Mouse (Mus musculus) embryonic facial prominence, embryonic 15.5 days (tissue): ENCODE measurements around the gene Ap5m1. TPM values are rescaled to one million over a fixed set of nuclear protein-coding genes. Genes with fewer than 3 reads are reported as not detected.
"Not testable (repeated sequence)": the region's sequence is repeated elsewhere in the genome, so short reads cannot be mapped to it uniquely, and the experiment has no call there.

Experiments used
- ATAC-seq: fragments of 200-750 bp; cut with Nextera tagmentation; 2 replicates; pipeline ENCODE4 v1.8.0; 2017; ENCODE audit warnings: low read depth, moderate TSS enrichment; ENCODE audit not compliant: insufficient number of reproducible peaks, low FRiP score, low TSS enrichment
- H3K27ac ChIP-seq: fragments of 300-500 bp; sonication (generic); replicated peaks from 2 replicates; pipeline ENCODE4 v1.5.1; 2015; ENCODE audit warnings: mild to moderate bottlenecking, inconsistent platforms
- H3K27me3 ChIP-seq: fragments of 300-500 bp; sonication (generic); 2 replicates; pipeline ENCODE4 v1.6.1; 2015; ENCODE audit warnings: inconsistent platforms
- H3K36me3 ChIP-seq: fragments of 300-500 bp; sonication (generic); 2 replicates; pipeline ENCODE4 v1.6.1; 2015; ENCODE audit warnings: mild to moderate bottlenecking, inconsistent platforms
- H3K4me1 ChIP-seq: fragments of 300-500 bp; sonication (generic); 2 replicates; pipeline ENCODE4 v1.6.1; 2015; ENCODE audit warnings: inconsistent platforms
- H3K4me2 ChIP-seq: fragments of 300-500 bp; sonication (generic); replicated peaks from 2 replicates; pipeline ENCODE4 v1.6.1; 2015; ENCODE audit warnings: mild to moderate bottlenecking, inconsistent platforms
- H3K4me3 ChIP-seq: fragments of 300-500 bp; sonication (generic); replicated peaks from 2 replicates; pipeline ENCODE4 v1.5.1; 2015; ENCODE audit warnings: mild to moderate bottlenecking, inconsistent platforms
- H3K9ac ChIP-seq: fragments of 300-500 bp; sonication (generic); 2 replicates; pipeline ENCODE4 v1.6.1; 2015; ENCODE audit warnings: inconsistent platforms
- H3K9me3 ChIP-seq: fragments of 300-500 bp; sonication (generic); replicated peaks from 2 replicates; pipeline ENCODE4 v1.6.1; 2016; ENCODE audit warnings: inconsistent platforms
- WGBS: fragments of 180-500 bp; shearing (Covaris S2); methylation state at CpG from one replicate; pipeline ENCODE4 v1.1.7; 2015; 5-methylcytosine and 5-hydroxymethylcytosine counted together
- polyA plus RNA-seq: library from polyadenylated mRNA; unstranded; fragments of >200 nt; fragmentation: Nextera tagmentation; extraction: Ambion mirVana; gene quantifications from 2 replicates; pipeline ENCODE4 v1.2.1, GENCODE M21; 2015

The Ap5m1 gene
- polyA plus RNA-seq, 1 experiment from 2014 or later, result 23.3 TPM

DNA sequence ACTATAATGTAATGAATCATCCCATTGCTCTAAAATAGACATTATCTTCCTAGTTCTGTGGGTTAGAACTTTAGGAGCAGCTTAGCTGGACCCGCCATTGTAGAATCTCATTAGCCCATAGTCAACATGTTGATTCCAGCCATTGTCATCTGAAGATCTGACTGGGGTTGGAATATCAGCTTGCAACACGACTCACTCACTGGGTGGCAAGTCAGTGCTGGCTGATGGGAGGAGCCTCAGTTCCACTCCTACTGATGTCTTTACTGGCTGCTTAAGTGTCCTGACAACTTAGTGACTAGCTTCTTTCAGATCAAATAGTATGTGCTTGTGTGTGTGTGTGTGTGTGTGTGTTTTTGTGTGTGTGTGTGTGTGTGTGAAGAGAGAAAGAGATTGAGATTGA lies 8.5 kb downstream of the Ap5m1 start:
- no peak for ATAC-seq
- WGBS, result 67% methylated on average over 2 of the region's 2 CpGs
- H3K36me3 ChIP-seq, result peaks cover 17% of the 10 kb centered on the region; the same call in 1 of the 2 replicates
- no peak overlapping the region for H3K9ac ChIP-seq
- no peaks in the 10 kb centered on the region for H3K9me3 ChIP-seq
- H3K4me3 ChIP-seq, result no peak overlapping the region
- no peak overlapping the region for H3K4me2 ChIP-seq
- no peaks in the 10 kb centered on the region for H3K4me1 ChIP-seq
- no peak overlapping the region for H3K27ac ChIP-seq
- no peaks in the 10 kb centered on the region for H3K27me3 ChIP-seq

DNA sequence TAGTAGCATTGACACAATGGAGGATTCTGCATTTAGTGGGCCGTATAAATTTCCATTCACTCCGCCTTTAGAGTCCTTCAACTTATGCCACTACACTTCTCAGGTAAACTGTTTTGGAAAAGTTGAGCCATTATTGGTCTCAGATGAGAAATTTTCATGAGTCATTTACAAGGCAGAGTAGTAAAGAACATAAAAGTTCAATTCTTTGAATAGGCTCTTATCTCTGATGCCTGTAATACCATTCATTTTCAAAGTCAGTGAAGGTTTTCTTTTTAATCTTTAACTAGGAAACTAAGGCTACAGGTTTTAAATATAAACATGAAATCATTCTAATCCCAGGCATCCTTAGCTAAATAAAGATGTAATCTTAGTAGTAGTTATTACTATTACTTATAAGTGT lies 12.9 kb downstream of the Ap5m1 start:
- H3K4me1 ChIP-seq, result no peaks in the 10 kb centered on the region
- H3K4me2 ChIP-seq, result no peak overlapping the region
- no peak for ATAC-seq
- no peak overlapping the region for H3K4me3 ChIP-seq
- no peaks in the 10 kb centered on the region for H3K27me3 ChIP-seq
- H3K27ac ChIP-seq, result no peak overlapping the region
- WGBS, result 93% methylated on average over 2 of the region's 2 CpGs
- H3K36me3 ChIP-seq, result peaks cover 20% of the 10 kb centered on the region; the same call in 1 of the 2 replicates
- no peak overlapping the region for H3K9ac ChIP-seq
- H3K9me3 ChIP-seq, result no peaks in the 10 kb centered on the region

DNA sequence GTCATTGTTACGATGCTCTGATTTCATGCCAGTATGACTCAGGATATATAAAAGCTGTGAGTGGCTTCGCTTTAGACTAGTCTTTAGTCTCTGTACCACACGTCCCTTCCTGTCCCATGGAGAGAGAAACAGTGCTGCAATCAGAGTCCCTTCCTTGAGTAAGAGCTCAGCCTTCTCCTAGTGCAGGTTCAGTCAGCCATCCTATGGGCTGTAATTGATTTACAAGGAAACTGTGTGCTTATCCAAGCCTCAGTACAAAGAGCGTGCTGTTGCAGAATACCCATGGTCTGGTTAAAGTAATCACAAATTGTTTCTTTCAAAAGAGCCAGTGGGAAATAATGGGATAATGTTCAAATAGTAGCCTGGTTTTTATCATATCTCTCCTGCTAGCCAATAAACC lies 20.6 kb downstream of the Ap5m1 start:
- H3K4me2 ChIP-seq, result no peak overlapping the region
- H3K36me3 ChIP-seq, result 0 out of 2 replicates have a peak, but pooled peaks cover 7% of the 10 kb centered on the region
- no peak overlapping the region for H3K4me3 ChIP-seq
- no peaks in the 10 kb centered on the region for H3K27me3 ChIP-seq
- H3K27ac ChIP-seq, result no peak overlapping the region
- H3K4me1 ChIP-seq, result no peaks in the 10 kb centered on the region
- 88% methylated on average over 4 of the region's 4 CpGs for whole genome bisulfite sequencing
- H3K9me3 ChIP-seq, result no peaks in the 10 kb centered on the region
- ATAC-seq, result no peak
- no peak overlapping the region for H3K9ac ChIP-seq

DNA sequence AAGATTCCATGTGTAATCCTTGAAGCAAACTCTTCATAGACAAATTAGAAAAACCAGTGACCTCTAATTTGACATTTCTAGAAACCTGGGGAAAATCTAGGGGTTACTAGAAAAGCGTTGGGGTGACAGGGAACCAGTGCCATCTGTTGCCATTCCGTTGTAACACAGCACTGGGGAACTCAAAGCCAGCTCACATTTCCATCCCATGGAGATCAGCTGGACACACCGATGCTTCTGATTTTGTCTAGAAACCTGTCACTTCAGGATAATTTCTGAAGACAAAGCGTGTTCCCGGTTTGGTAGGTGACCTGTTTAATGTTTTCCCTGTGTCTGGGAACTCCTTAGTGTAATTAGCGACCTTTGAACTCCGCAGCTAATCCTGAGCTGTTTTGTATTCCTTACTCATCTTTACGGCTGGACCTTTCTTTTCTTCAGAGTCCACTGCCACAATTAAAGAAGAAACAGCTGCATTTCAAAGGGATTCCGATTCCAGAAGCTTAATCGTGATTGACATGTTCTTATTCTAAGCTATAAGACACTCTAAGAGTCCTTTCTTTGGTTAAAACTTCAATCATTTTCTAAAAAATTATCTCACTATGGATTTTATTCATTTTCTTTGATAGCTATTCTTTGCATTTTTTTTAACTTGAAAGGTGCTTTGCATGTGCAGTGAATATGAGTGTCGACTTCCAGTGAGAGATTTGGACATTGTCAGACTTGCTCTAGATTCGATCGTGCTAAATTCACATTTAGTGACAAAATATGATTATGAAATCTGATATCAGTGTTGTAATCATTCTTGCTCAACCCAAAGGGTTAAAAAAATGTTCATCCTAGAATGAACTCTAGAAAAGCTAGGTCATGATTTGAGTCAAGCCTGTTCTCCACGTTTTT lies 22.5 kb downstream of the Ap5m1 start:
- no peak overlapping the region for H3K27ac ChIP-seq
- H3K4me2 ChIP-seq, result no peak overlapping the region
- no peak for ATAC-seq
- H3K36me3 ChIP-seq, result 0 out of 2 replicates have a peak, but pooled peaks cover 7% of the 10 kb centered on the region
- no peak overlapping the region for H3K9ac ChIP-seq
- no peak overlapping the region for H3K4me3 ChIP-seq
- H3K4me1 ChIP-seq, result no peaks in the 10 kb centered on the region
- H3K27me3 ChIP-seq, result no peaks in the 10 kb centered on the region
- H3K9me3 ChIP-seq, result no peaks in the 10 kb centered on the region
- WGBS, result 36% methylated on average over 14 of the region's 14 CpGs

DNA sequence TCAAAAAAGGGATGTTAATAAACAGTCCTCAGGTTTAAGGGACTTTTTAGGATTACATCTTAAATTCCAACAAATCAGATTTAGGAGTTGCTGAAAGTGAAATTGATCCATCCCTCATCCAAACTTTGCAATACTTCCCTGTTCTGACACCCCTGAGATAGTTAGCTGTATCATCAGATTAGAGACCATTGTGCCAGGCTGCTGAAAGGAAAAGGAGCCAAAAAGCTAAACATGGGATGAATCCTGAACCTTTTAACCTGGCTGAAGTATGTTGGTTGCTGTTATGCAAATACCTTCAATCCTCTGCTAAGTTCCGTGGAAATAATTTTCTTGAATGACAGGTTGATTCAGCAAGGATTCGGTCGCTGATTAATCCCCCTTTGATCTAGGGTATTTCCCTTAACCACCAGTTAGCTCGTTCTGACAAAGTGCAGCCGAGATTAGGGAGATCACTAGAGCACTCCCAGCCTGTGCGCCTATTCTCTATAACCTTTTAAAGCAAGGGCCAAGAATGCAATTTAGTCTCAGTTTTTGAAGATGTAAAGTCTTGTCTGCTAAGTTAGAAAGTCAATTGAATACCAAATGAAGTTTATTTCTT lies 23.7 kb downstream of the Ap5m1 start:
- H3K36me3 ChIP-seq, result 0 out of 2 replicates have a peak, but pooled peaks cover 3% of the 10 kb centered on the region
- no peak overlapping the region for H3K27ac ChIP-seq
- no peak overlapping the region for H3K4me3 ChIP-seq
- no peaks in the 10 kb centered on the region for H3K9me3 ChIP-seq
- no peak overlapping the region for H3K9ac ChIP-seq
- 19% methylated on average over 6 of the region's 6 CpGs for WGBS
- ATAC-seq, result no peak
- no peaks in the 10 kb centered on the region for H3K27me3 ChIP-seq
- H3K4me2 ChIP-seq, result no peak overlapping the region
- H3K4me1 ChIP-seq, result no peaks in the 10 kb centered on the region

DNA sequence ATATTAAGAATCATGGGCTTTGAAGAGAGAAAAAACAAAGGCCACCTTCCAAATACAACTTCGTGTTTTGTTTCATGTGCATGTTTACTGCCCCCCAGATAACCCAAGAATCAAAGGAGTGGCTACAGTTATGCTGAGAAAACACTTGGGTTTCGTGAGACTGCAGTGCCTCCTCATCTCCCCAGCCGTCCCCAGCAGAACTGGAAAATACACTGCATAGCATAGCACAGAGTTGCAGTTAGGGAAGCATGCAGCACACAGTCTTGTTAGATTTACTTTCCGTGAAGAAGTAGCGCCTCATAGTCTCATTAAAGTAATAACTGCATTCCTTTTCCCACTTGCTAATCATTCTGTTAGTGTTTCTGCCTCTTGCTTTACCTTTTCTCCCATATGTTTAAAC lies 24.2 kb downstream of the Ap5m1 start:
- Histone ChIP-seq H3K4me2 (no peak overlapping the region), H3K27me3 (no peaks in the 10 kb centered on the region), H3K36me3 (0 out of 2 replicates have a peak, but pooled peaks cover 3% of the 10 kb centered on the region), H3K9me3 (no peaks in the 10 kb centered on the region), H3K27ac (no peak overlapping the region), H3K4me1 (no peaks in the 10 kb centered on the region), H3K4me3 (no peak overlapping the region), H3K9ac (no peak overlapping the region)
- no peak for ATAC-seq
- WGBS, result 46% methylated on average over 5 of the region's 5 CpGs

DNA sequence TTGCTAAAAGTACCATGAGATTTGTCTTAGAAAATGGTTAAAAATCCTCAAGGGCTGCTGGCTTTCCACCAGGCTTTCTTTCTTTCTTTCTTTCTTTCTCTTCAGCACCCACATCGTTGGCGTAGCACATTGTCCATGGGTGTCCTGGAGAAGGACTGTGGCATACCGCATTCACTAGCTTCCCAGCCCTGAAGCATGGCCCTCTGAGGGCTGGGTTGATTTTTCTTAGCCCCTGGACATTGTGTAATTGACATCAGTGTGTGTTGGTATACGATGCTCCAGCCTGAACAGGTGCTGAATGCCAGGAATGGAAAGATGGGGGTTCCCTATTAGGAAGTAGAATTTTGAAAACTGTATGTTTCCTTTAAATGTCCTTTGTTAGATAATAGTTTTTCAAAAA lies 25.4 kb downstream of the Ap5m1 start:
- WGBS, result 86% methylated on average over 4 of the region's 4 CpGs
- Histone ChIP-seq H3K9ac (no peak overlapping the region), H3K27me3 (no peaks in the 10 kb centered on the region), H3K4me3 (no peak overlapping the region), H3K36me3 (0 out of 2 replicates have a peak, but pooled peaks cover 3% of the 10 kb centered on the region), H3K4me2 (no peak overlapping the region), H3K9me3 (no peaks in the 10 kb centered on the region), H3K27ac (no peak overlapping the region), H3K4me1 (no peaks in the 10 kb centered on the region)
- ATAC-seq, result no peak

DNA sequence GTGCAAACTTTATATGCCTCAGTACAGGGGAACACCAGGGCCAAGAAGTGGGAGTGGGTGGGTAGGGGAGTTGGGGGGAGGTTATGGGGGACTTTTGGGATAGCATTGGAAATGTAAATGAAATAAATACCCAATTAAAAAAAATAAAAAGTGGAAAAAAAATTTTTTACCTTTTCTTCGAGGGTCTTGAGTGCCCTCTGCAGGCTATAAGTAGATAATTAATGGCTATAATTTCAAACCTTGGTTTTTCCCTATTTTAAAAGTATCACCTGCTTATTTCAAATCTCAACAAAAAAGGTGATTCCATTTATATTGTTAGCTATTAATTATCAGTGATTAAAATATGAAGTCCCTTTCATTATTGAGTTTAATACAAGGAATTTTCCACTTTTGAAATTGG lies 25.9 kb downstream of the Ap5m1 start:
- WGBS, result 35% methylated on average over 1 of the region's 1 CpGs
- not testable (repeated sequence) for ATAC-seq, H3K4me3 ChIP-seq, H3K36me3 ChIP-seq, H3K4me1 ChIP-seq, H3K9ac ChIP-seq, H3K27me3 ChIP-seq, H3K4me2 ChIP-seq, H3K27ac ChIP-seq, H3K9me3 ChIP-seq

DNA sequence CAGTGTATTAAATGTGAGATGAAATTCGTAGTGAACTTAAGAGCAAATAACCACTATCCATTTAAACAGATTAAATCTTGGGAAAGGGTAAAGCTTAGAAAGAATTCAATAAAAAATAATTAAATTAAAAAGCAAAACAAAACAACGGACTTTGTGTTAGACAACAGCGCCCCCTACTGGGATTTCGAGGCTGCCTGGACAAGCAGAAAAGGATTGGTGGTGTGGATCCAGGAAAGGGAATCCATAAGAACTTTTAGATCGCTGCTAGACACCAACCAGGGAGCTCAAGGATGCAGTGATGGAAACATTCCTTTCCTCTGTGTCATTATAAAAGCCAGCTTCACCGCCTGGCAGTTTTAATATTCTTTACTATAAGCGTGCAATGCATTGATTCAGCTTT lies 52.5 kb downstream of the Ap5m1 start:
- Histone ChIP-seq H3K4me3 (no peak overlapping the region), H3K27me3 (no peaks in the 10 kb centered on the region), H3K9me3 (no peaks in the 10 kb centered on the region), H3K4me2 (no peak overlapping the region), H3K9ac (no peak overlapping the region), H3K27ac (no peak overlapping the region), H3K4me1 (no peaks in the 10 kb centered on the region), H3K36me3 (no peaks in the 10 kb centered on the region)
- no peak for ATAC-seq
- 6% methylated on average over 7 of the region's 7 CpGs for WGBS

DNA sequence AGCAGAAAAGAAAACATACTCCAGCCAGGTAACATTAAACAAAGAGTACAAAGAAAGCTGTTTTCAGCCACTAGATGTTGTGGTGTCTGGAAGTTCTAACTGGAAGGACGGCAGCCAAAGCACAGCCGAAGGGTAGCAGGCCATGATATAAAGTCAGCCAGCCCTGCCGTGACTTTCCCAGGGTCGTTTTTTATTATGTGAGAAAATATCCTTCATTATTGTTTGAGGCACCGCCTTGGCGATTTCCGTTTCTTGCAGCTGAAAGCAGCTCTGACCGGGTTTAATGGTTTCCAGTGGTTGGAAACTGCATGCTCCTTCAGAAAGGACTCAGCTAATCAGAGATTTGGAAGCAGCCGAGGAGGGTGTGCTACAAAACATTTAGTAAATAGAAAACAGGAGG lies 55.8 kb downstream of the Ap5m1 start:
- H3K9ac ChIP-seq, result no peak overlapping the region
- ATAC-seq, result no peak
- 42% methylated on average over 9 of the region's 9 CpGs for WGBS
- H3K4me1 ChIP-seq, result no peaks in the 10 kb centered on the region
- H3K9me3 ChIP-seq, result no peaks in the 10 kb centered on the region
- no peak overlapping the region for H3K4me3 ChIP-seq
- no peak overlapping the region for H3K4me2 ChIP-seq
- H3K27me3 ChIP-seq, result no peaks in the 10 kb centered on the region
- no peak overlapping the region for H3K27ac ChIP-seq
- H3K36me3 ChIP-seq, result no peaks in the 10 kb centered on the region

DNA sequence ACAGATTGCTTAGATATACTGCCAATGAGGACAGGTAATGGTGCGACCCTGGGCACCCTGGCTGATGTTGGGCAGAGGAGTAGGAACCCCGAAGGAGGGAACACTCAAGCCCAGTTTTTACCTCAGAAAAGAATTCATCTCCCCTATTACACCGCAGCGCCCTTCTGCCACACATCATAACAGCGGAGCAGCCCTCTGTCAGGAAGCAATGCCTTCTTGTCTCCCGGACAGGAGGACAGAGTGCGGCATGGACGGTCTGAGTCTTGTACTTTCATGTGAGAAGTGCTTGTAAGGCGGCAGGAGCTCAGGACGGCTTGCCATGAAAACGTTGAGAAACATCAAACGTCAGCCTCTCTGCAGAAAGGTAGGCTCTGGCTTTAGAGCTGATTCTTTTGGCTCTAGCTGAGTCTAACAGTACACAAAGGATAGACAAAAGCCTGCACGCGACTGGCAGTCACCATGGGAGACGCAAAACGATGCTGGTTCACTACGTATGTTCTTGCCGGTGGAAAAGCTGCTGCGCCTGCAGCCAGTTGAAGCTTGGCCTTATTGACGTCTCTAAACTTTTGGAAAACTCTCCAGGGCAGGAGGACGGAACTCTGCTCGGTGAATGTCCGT lies 61.4 kb downstream of the Ap5m1 start:
- H3K4me2 ChIP-seq, result no peak overlapping the region
- no peak overlapping the region for H3K4me3 ChIP-seq
- ATAC-seq, result no peak
- no peaks in the 10 kb centered on the region for H3K4me1 ChIP-seq
- H3K36me3 ChIP-seq, result no peaks in the 10 kb centered on the region
- 76% methylated on average over 23 of the region's 23 CpGs for whole genome bisulfite sequencing
- H3K27me3 ChIP-seq, result no peaks in the 10 kb centered on the region
- H3K9ac ChIP-seq, result no peak overlapping the region
- H3K27ac ChIP-seq, result no peak overlapping the region
- H3K9me3 ChIP-seq, result no peaks in the 10 kb centered on the region
